Mouse (Mus musculus) ES-E14 (cell line): ENCODE measurements around the gene Atp10b.

Source experiments
- CHD2 ChIP-seq: IDR thresholded peaks from 2 replicates; pipeline ENCODE4 v1.6.1; 2014; ENCODE audit warnings: mild to moderate bottlenecking, low read depth, low read length, inconsistent platforms
- HCFC1 ChIP-seq: IDR thresholded peaks from 2 replicates; pipeline ENCODE4 v1.6.1; 2012; ENCODE audit warnings: low read length, inconsistent platforms, borderline replicate concordance; ENCODE audit not compliant: insufficient read depth
- MAFK ChIP-seq: IDR thresholded peaks from 2 replicates; pipeline ENCODE4 v1.6.1; 2014; ENCODE audit warnings: mild to moderate bottlenecking, low read depth, low read length, inconsistent platforms; ENCODE audit not compliant: insufficient read depth
- ZC3H11A ChIP-seq: IDR thresholded peaks from 2 replicates; pipeline ENCODE4 v1.6.1; 2012; ENCODE audit warnings: low read depth, mild to moderate bottlenecking, inconsistent platforms, low read length, borderline replicate concordance
- ZNF384 ChIP-seq: IDR thresholded peaks from 2 replicates; pipeline ENCODE4 v1.6.1; 2012; ENCODE audit warnings: low read depth, low read length, inconsistent platforms

DNA sequence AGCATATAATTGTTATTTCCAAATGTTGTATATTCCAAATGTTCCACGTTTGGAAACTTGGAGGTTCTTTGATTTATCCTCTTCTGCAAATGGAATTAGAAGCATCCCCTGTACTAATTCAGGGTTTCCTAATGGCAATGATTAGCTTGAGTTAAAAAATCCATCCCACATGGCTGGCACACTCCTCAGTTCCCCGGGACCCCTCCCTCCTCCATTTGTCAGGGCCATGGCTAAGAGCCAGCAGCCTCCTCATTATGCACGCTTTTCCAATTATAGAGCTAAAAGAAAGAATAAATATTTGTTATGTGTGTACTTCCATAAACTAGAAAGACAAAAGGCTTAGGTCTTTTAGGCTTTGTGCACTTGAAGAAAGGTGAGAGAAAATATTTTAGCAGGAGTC is 53.9 kb downstream of the Atp10b start:
- TF ChIP-seq HCFC1, result no peak
- TF ChIP-seq ZNF384, result no peak
- no peak for TF ChIP-seq CHD2
- no peak for TF ChIP-seq ZC3H11A
- TF ChIP-seq MAFK, result no peak
